Mouse (Mus musculus) neural tube, embryonic 10.5 days (tissue): ENCODE measurements around the gene Rpl37a.

Experiments
- DNase-seq: peaks from one replicate; pipeline ENCODE4 v3.0.0-alpha.2; 2017; ENCODE audit warnings: low spot score; ENCODE audit errors: extremely low spot score

Rpl37a gene

GRCm38 (mm10) chr1:72710753-72711653 lies at the start of gene Rpl37a:
TSS of gene Rpl37a (plus strand) at chr1:72711290.
- peak; percentile 97 for DNase-seq

GRCm38 (mm10) chr1:72673070-72673469 lies 38.0 kb upstream of the Rpl37a start:
- no peak for DNase-seq

- DNase-seq, result no peak
Measured at GRCm38 (mm10) chr1:72696256-72696655, 14.8 kb upstream of the Rpl37a start.

- no peak for DNase-seq
Measured at GRCm38 (mm10) chr1:72698651-72699050, 12.4 kb upstream of the Rpl37a start.

- no peak for DNase-seq
Measured at GRCm38 (mm10) chr1:72700479-72700878, 10.6 kb upstream of the Rpl37a start, which contains the start of gene Ankar. TSS of gene Ankar (minus strand) at chr1:72700579.

GRCm38 (mm10) chr1:72707525-72707924 lies 3.6 kb upstream of the Rpl37a start:
- no peak for DNase-seq

- no peak for DNase-seq
Measured at GRCm38 (mm10) chr1:72711684-72712083, 594 bp downstream of the Rpl37a start.

GRCm38 (mm10) chr1:72714547-72714946 lies 3.5 kb downstream of the Rpl37a start:
- no peak for DNase-seq

- DNase-seq, result no peak
Measured at GRCm38 (mm10) chr1:72715065-72715464, 4.0 kb downstream of the Rpl37a start.

- no peak for DNase-seq
Measured at GRCm38 (mm10) chr1:72715593-72716361, 4.7 kb downstream of the Rpl37a start.

GRCm38 (mm10) chr1:72716421-72716820 lies 5.3 kb downstream of the Rpl37a start:
- DNase-seq, result no peak

- DNase-seq, result peak; percentile 81
Measured at GRCm38 (mm10) chr1:72716926-72717325, 5.8 kb downstream of the Rpl37a start.

- no peak for DNase-seq
Measured at GRCm38 (mm10) chr1:72717540-72717939, 6.5 kb downstream of the Rpl37a start.

GRCm38 (mm10) chr1:72718846-72719245 lies 7.8 kb downstream of the Rpl37a start:
- peak; percentile 63 for DNase-seq

- peak; percentile 51 for DNase-seq
Measured at GRCm38 (mm10) chr1:72720115-72720725, 9.1 kb downstream of the Rpl37a start.

- no peak for DNase-seq
Measured at GRCm38 (mm10) chr1:72722646-72723045, 11.6 kb downstream of the Rpl37a start.

- no peak for DNase-seq
Measured at GRCm38 (mm10) chr1:72724354-72724753, 13.3 kb downstream of the Rpl37a start.

- DNase-seq, result no peak
Measured at GRCm38 (mm10) chr1:72725941-72726340, 14.9 kb downstream of the Rpl37a start.

- DNase-seq, result no peak
Measured at GRCm38 (mm10) chr1:72728781-72729180, 17.7 kb downstream of the Rpl37a start.

GRCm38 (mm10) chr1:72730126-72730525 lies 19.0 kb downstream of the Rpl37a start:
- DNase-seq, result no peak

- DNase-seq, result no peak
Measured at GRCm38 (mm10) chr1:72733191-72733691, 22.2 kb downstream of the Rpl37a start.
